Mouse (Mus musculus) CH12.LX (cell line): ENCODE measurements around the gene Ccdc155. TPM values are rescaled to one million over a fixed set of nuclear protein-coding genes. Genes with fewer than 3 reads are reported as not detected.

ENCODE experiments used
- DNase-seq: peaks from one replicate; pipeline ENCODE4 v3.0.0-alpha.2; 2013; ENCODE audit errors: extremely low read depth
- H3K27ac ChIP-seq: 2 replicates; pipeline ENCODE4 v1.5.1; 2012; ENCODE audit warnings: low read depth, mild to moderate bottlenecking, control low read depth, moderate library complexity; ENCODE audit not compliant: insufficient read depth
- H3K27me3 ChIP-seq: replicated peaks from 2 replicates; pipeline ENCODE3; 2012; ENCODE audit warnings: inconsistent platforms
- H3K36me3 ChIP-seq, 2 experiments: replicated peaks in 1 of 2; 2 replicates each; pipeline versions ENCODE3 to v1.6.1; 2012; ENCODE audit warnings: inconsistent platforms in 1 of 2, low read length in 1 of 2, mild to moderate bottlenecking in 1 of 2, mixed read lengths in 1 of 2, moderate library complexity in 1 of 2; ENCODE audit not compliant: control insufficient read depth in 1 of 2, insufficient read depth in 1 of 2
- H3K4me1 ChIP-seq, 2 experiments: 2 replicates each; pipeline ENCODE4 v1.6.1; 2012; ENCODE audit warnings: inconsistent platforms in 1 of 2, moderate library complexity in 1 of 2; ENCODE audit not compliant: insufficient read depth in 2 of 2, control insufficient read depth in 1 of 2
- H3K4me2 ChIP-seq: 2 replicates; pipeline ENCODE4 v1.6.1; 2012; ENCODE audit warnings: low read depth, mild to moderate bottlenecking, control low read depth; ENCODE audit not compliant: poor library complexity, insufficient read depth, severe bottlenecking
- H3K4me3 ChIP-seq, 3 experiments: fragments of 150-350 bp in 1 of 3; sonication (generic) in 1 of 3; replicated peaks in 1 of 3; 2 replicates each; pipeline versions ENCODE3 to v1.5.1; 2011 to 2012; ENCODE audit warnings: low read depth in 2 of 3, low read length in 2 of 3, mild to moderate bottlenecking in 2 of 3, moderate library complexity in 2 of 3, control low read depth in 1 of 3, improper control_type of control experiment in 1 of 3, inconsistent platforms in 1 of 3, mixed read lengths in 1 of 3; ENCODE audit not compliant: poor library complexity in 1 of 3
- H3K79me2 ChIP-seq: replicated peaks from 2 replicates; pipeline ENCODE4 v1.6.1; 2012; ENCODE audit warnings: mild to moderate bottlenecking, moderate library complexity; ENCODE audit not compliant: control insufficient read depth, poor library complexity, insufficient read depth, severe bottlenecking; ENCODE audit errors: extremely low read depth
- H3K9ac ChIP-seq: 2 replicates; pipeline ENCODE4 v1.6.1; 2012; ENCODE audit warnings: low read depth, mild to moderate bottlenecking, control low read depth, moderate library complexity; ENCODE audit not compliant: insufficient read depth
- H3K9me3 ChIP-seq: replicated peaks from 2 replicates; pipeline ENCODE3; 2012; ENCODE audit warnings: low read length, inconsistent platforms, mixed read lengths
- BHLHE40 ChIP-seq: IDR thresholded peaks from 2 replicates; pipeline ENCODE4 v1.6.1; 2011; ENCODE audit warnings: mild to moderate bottlenecking, low read depth, low read length, improper control_type of control experiment
- CTCF ChIP-seq, 2 experiments: IDR thresholded peaks in 1 of 2; conservative IDR thresholded peaks in 1 of 2; 2 replicates each; pipeline ENCODE4 v1.5.1; 2011 to 2012; ENCODE audit warnings: low read depth in 2 of 2, low read length in 2 of 2, improper control_type of control experiment in 1 of 2, inconsistent platforms in 1 of 2, mild to moderate bottlenecking in 1 of 2, moderate library complexity in 1 of 2
- ETS1 ChIP-seq: conservative IDR thresholded peaks from 2 replicates; pipeline ENCODE4 v1.6.1; 2012; ENCODE audit warnings: low read depth, mild to moderate bottlenecking, inconsistent platforms, low read length, improper control_type of control experiment, moderate library complexity
- JUND ChIP-seq: conservative IDR thresholded peaks from 2 replicates; pipeline ENCODE4 v1.6.1; 2011; ENCODE audit warnings: low read depth, low read length, improper control_type of control experiment
- MEF2A ChIP-seq: IDR thresholded peaks from 2 replicates; pipeline ENCODE4 v1.6.1; 2014; ENCODE audit warnings: low read depth, mild to moderate bottlenecking, inconsistent platforms, low read length, improper control_type of control experiment, borderline replicate concordance
- RAD21 ChIP-seq: IDR thresholded peaks from 2 replicates; pipeline ENCODE4 v1.6.1; 2011; ENCODE audit warnings: low read depth, mild to moderate bottlenecking, low read length, improper control_type of control experiment, moderate library complexity
- SIN3A ChIP-seq: IDR thresholded peaks from 2 replicates; pipeline ENCODE4 v1.6.1; 2012; ENCODE audit warnings: low read length, improper control_type of control experiment, inconsistent platforms
- SMC3 ChIP-seq: IDR thresholded peaks from 2 replicates; pipeline ENCODE4 v1.6.1; 2011; ENCODE audit warnings: low read depth, low read length, improper control_type of control experiment
- TBP ChIP-seq: conservative IDR thresholded peaks from 2 replicates; pipeline ENCODE4 v1.6.1; 2011; ENCODE audit warnings: low read depth, low read length, improper control_type of control experiment
- USF1 ChIP-seq: IDR thresholded peaks from 2 replicates; pipeline ENCODE4 v1.6.1; 2014; ENCODE audit warnings: low read depth, mild to moderate bottlenecking, inconsistent platforms, low read length, improper control_type of control experiment
- ZC3H11A ChIP-seq: IDR thresholded peaks from 2 replicates; pipeline ENCODE4 v1.6.1; 2012; ENCODE audit warnings: low read depth, mild to moderate bottlenecking, inconsistent platforms, low read length, improper control_type of control experiment
- ZKSCAN1 ChIP-seq: IDR thresholded peaks from 2 replicates; pipeline ENCODE4 v1.6.1; 2012; ENCODE audit warnings: low read depth, inconsistent platforms, low read length, improper control_type of control experiment, borderline replicate concordance
- ZMIZ1 ChIP-seq: IDR thresholded peaks from 2 replicates; pipeline ENCODE4 v1.6.1; 2012; ENCODE audit warnings: low read depth, mild to moderate bottlenecking, inconsistent platforms, low read length, improper control_type of control experiment
- dilution Hi-C: fragments of 300-500 bp; cut with MboI; formaldehyde crosslinking; loops from 2 replicates; pipeline ENCODE4 v1.14.3; 2020; ENCODE audit warnings: low sequenced_read_pairs; ENCODE audit not compliant: extremely low pct_unique_long_range_greater_than_20kb, extremely low pct_ligation_motif_present
- in situ Hi-C: fragments of 300-500 bp; cut with MboI; formaldehyde crosslinking; loops from 3 replicates; pipeline ENCODE4 v1.14.3; 2019; ENCODE audit warnings: low sequenced_read_pairs, low pct_ligation_motif_present, low pct_unique_long_range_greater_than_20kb, mixed read lengths
- polyA plus RNA-seq: library from polyadenylated mRNA; unstranded; fragments of >175 nt; gene quantifications from 2 replicates; pipeline ENCODE4 v1.2.1, GENCODE M21; 2012; ENCODE audit warnings: low read depth; ENCODE audit not compliant: insufficient read length
- total RNA-seq, 2 experiments: library from RNA; depleted of rRNA; stranded (reverse); fragments of 300-350 nt in 1 of 2; fragments of >200 nt in 1 of 2; gene quantifications; 2 replicates each; pipeline ENCODE4 v1.2.3; 2012 to 2014

Gene Ccdc155
- total and polyA plus RNA-seq, 3 experiments, result not detected

DNA sequence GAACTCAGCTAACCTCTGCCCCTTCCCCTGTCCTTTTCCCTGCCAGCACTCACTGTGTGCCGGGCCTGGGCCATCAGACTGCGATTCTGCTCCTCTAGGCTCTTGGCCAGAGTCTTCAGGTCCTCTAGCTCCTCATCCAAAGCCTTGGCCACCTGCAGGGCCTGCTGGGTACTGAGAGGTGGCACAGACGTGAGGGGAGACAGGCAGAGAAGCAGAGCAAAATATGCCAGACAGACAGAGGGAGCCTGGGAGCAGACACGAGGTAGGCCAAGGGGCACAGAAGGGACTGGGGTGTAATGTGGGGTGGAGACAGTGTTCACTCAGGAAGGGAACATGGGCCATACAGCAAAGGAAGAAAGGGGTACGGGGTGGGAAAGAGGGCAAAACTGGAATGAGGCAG is 11.3 kb downstream of the Ccdc155 start:
- dilution Hi-C loops (no loop called here), in situ Hi-C loops (no loop called here)
- Histone ChIP-seq H3K27ac (no peak overlapping the region), H3K9ac (no peak overlapping the region), H3K36me3 (no peaks in the 10 kb centered on the region), H3K4me1 (peaks cover 0 to 22% of the 10 kb centered on the region in 2 experiments; a peak in 3 of 4 replicates), H3K9me3 (no peaks in the 10 kb centered on the region), H3K79me2 (no peaks in the 10 kb centered on the region), H3K4me3 (no peak overlapping the region), H3K4me2 (no peak overlapping the region), H3K27me3 (peaks cover 79% of the 10 kb centered on the region)
- TF ChIP-seq MEF2A (no peak), ZC3H11A (no peak), JUND (no peak), ZKSCAN1 (no peak), SIN3A (no peak), RAD21 (no peak), CTCF (conservative IDR thresholded peaks at IDR 0.05 in 1 of 2, IDR thresholded peaks at IDR 0.05 in 1 of 2; ENCODE audit: low read depth in 2 of 2, low read length in 2 of 2) (peak in 1 of 2 experiments; percentile 24; a peak in 1 of 4 replicates), ETS1 (no peak), SMC3 (0 out of 2 replicates have a peak, but pooled peaks have one; percentile 9)
- no peak for DNase-seq

DNA sequence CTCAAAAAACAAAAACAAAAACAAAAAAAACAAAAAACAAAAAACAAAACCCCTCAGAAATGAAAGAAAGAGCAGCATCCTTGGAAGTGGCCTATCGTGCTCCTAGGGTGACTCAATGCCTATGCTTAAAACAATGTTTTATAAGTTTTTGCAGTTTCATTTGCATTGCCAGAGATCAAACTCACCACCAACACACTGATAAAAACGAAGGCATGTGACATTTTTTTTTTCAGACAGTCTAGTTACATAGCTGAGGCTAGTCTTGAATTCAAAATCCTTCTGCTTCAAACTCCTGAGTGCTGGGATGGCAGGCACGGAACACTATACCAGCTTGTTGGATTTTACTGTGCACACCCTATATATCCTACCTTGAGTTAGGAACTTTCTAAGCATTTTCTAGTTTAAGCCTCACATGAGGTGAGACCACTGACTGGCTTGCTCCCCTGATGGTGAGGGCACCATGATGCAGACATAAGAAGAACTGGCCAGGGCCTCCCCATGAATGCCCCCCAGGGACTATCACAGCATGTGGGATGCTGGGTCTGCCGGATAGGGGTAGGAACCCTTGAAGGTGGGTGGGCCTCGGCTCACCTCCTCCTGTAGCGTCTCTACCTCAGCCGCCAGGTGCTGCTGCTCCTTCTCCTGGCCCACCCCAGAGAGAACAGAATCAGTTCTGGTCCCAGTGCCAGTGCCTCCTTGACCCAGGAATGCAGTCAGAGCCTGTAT is 11.9 kb downstream of the Ccdc155 start:
- in situ Hi-C loops, result no loop called here
- Histone ChIP-seq H3K27ac (no peak overlapping the region), H3K4me2 (no peak overlapping the region), H3K4me1 (peaks cover 0 to 20% of the 10 kb centered on the region in 2 experiments; a peak in 3 of 4 replicates), H3K4me3 (no peak overlapping the region), H3K9me3 (no peaks in the 10 kb centered on the region), H3K36me3 (no peaks in the 10 kb centered on the region), H3K27me3 (peaks cover 85% of the 10 kb centered on the region), H3K9ac (no peak overlapping the region), H3K79me2 (no peaks in the 10 kb centered on the region)
- no peak for DNase-seq
- dilution Hi-C loops, result no loop called here
- TF ChIP-seq TBP (no peak), ZMIZ1 (no peak), USF1 (no peak)

DNA sequence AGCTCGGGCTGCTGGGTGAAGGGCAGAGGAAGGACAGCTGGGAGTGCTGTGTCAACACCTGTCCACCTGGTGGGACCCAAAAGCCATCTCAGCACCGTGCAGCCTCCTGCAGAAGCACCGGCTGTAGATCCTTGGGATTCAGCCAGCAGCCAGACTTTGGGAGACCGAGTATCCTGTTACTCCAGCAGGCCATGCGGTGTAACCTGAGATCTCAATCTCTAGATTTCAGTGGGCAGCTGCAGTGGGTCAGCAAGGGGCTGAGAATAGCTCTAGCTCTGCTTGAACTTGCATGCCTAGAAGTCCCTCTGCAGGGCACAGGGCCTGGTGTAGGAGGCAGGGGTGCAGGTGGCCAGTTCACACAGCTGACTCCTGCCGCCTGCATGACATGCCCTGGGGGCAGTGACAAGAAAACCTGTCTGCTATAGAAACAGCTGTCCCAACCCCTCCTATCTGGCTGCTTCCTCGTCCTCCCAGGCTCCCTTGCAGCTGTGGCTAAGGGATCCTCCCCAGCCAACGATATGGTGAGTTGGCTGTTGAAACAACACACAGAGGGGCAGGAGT is 12.8 kb downstream of the Ccdc155 start:
- Histone ChIP-seq H3K27me3 (peaks cover 87% of the 10 kb centered on the region), H3K9me3 (no peaks in the 10 kb centered on the region), H3K79me2 (no peaks in the 10 kb centered on the region), H3K4me1 (peaks cover 0 to 20% of the 10 kb centered on the region in 2 experiments; a peak in 3 of 4 replicates), H3K36me3 (no peaks in the 10 kb centered on the region)
- in situ Hi-C loops, result no loop called here
- TF ChIP-seq ZKSCAN1 (no peak), BHLHE40 (no peak), JUND (no peak)
- TF ChIP-seq, all 38 proteins: peak for 0
- H3K4me2 ChIP-seq, result no peak overlapping the region
- dilution Hi-C loops, result no loop called here
- H3K27ac ChIP-seq, result no peak overlapping the region
- DNase-seq, result no peak
- no peak overlapping the region for H3K9ac ChIP-seq
- H3K4me3 ChIP-seq, result no peak overlapping the region
